Mouse (Mus musculus) brain, embryonic 14.5 days (tissue): ENCODE measurements at regions not wholly inside any gene's neighbourhood (a gene's known extent, or its start where the extent isn't known, plus 50 kb on each side); places are given as distances from the start of the nearest gene placed in this dataset.

Experiments used
- CTCF ChIP-seq: fragments of 200-500 bp; IDR thresholded peaks from 2 replicates; pipeline ENCODE4 v1.5.1; 2012; ENCODE audit warnings: inconsistent platforms, mild to moderate bottlenecking, moderate library complexity, borderline replicate concordance; ENCODE audit not compliant: insufficient read depth, insufficient read length; ENCODE audit errors: extremely low read depth
- POLR2A ChIP-seq: fragments of 200-500 bp; IDR thresholded peaks from 2 replicates; pipeline ENCODE4 v1.6.1; 2012; ENCODE audit warnings: mild to moderate bottlenecking, inconsistent platforms, borderline replicate concordance; ENCODE audit not compliant: poor library complexity, insufficient read depth, insufficient read length, severe bottlenecking; ENCODE audit errors: extremely low read depth

DNA sequence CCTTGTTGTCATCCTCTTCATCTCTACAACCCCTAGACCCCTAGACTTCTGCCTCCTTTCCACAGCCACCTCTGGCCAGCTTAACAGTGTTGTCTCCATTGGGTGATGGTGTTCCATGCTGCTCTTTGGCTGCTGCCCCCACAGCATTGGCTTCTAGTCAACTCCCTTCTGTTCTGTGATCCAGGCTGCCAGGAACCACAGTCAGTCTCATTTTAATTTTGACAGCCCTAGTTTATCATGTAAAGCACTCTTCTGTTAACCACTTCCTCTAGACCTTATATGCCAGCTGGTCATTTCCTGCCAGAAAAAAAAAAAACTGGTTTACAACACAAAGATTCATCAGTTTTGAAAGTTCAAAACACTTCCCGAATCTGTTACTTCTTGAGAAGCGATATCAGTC, 514.1 kb downstream of the Cntnap4 start:
- TF ChIP-seq POLR2A (no peak), CTCF (no peak)
